Mouse (Mus musculus) kidney, adult 10 weeks (tissue): ENCODE data around the gene Uchl5. TPM values are rescaled to one million over a fixed set of nuclear protein-coding genes. Genes with fewer than 3 reads are reported as not detected.

Experiments
- polyA plus RNA-seq: library from polyadenylated mRNA; stranded (reverse); fragments of 350-450 nt; fragmentation: Illumina TruSeq; extraction: RNeasy Lipid Tissue Mini Kit (QIAGEN cat#74804); gene quantifications from one replicate; pipeline ENCODE4 v1.2.3, GENCODE M21; 2014; ENCODE audit warnings: low read depth, low replicate concordance

The Uchl5 gene
- 103 TPM for polyA plus RNA-seq

GRCm38 (mm10) chr1:143776446-143777411, at the start of gene Uchl5, which contains the start of gene Trove2:
Gene Uchl5 (plus strand): TSS chr1:143777272.
Gene Trove2 (minus strand): TSS chr1:143777068.

Other genes with a start within 250 kb of the Uchl5 start
- gene B3galt2, start 136.6 kb upstream of the Uchl5 start, polyA plus RNA-seq = 2.6 TPM
- 90.9 TPM for gene Cdc73, start 74.4 kb upstream of the Uchl5 start, polyA plus RNA-seq
- gene Glrx2, start 60.9 kb upstream of the Uchl5 start, polyA plus RNA-seq = 136 TPM
- gene Trove2, start 204 bp upstream of the Uchl5 start, polyA plus RNA-seq = 42.5 TPM
- 49.6 TPM for gene Rgs2, start 226.9 kb downstream of the Uchl5 start, polyA plus RNA-seq